Mouse (Mus musculus) spleen, postnatal 36 days (tissue): Measurements from ENCODE around the gene Rps11.
"Not testable (repeated sequence)": the region's sequence is repeated elsewhere in the genome, so short reads cannot be mapped to it uniquely, and the experiment has no call there.

ENCODE experiments used
- DNase-seq, 2 experiments: peaks; one replicate each; pipeline ENCODE4 v3.0.0; 2022; ENCODE audit warnings: low spot score in 2 of 2, mixed read lengths in 1 of 2

Rps11 gene

GRCm38 (mm10) chr7:45111940-45112339 is 12.3 kb downstream of the Rps11 start:
- no peak for DNase-seq

DNA sequence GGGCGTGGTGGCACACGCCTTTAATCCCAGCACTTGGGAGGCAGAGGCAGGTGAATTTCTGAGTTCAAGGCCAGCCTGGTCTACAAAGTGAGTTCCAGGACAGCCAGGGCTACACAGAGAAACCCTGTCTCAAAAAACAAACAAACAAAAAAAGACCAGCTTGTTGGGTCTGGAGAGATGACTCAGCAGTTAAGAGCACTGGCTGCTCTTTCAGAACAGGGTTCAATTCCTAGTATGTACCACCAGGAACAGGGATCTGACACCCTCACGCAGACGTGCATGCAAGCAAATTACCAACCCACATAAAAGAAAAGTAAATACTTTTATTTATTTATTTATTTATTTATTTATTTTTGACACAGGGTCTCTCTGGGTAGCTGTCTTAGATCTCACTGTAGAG is 14.2 kb downstream of the Rps11 start:
- DNase-seq: not testable (repeated sequence)

DNA sequence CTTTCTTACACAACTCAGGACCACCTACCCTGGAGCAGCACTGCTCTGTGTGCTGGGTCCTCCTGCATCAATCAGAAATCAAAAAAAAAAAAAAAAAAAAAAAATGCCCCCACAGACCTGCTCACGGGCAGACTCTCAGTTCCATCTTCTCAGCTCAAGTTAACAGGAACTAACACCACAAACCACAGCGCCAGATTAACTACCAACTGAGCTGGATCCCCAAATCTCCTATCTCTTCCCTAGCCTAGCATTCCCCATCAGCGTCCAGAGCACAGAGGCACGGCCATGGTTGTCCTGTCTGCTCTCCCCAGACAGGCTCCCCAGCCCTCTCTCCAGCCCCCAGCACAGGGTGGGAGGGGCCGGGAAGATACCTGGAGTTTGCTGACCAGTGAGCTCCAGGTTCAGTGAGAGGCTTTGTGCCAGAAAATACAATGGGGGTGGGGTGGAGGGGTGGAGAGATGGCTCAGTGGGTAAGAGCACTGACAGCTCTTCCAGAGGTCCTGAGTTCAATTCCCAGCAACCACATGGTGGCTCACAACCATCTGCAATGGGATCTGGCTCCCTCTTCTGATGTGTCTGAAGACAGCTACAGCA is 17.1 kb downstream of the Rps11 start:
- DNase-seq: no peak

DNA sequence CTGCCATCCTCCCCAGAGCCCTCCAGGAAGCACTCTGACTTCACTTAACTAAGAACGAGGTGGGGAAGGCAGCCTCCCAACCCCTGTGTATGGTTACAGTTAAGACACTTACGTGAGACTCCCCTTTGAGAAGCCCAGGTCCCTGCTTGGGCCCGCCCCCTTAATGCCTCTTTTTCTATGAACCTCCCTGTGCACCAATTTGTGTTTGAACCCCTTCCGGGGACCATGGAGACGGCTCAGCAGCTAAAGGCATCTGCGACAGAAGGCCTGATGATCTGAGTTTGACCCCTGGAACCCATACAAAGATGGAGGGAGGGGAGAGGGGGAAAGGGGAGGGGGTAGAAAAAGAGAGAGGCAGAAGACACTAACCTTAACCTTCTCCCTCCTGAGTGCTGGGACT is 17.8 kb downstream of the Rps11 start:
- no peak for DNase-seq

DNA sequence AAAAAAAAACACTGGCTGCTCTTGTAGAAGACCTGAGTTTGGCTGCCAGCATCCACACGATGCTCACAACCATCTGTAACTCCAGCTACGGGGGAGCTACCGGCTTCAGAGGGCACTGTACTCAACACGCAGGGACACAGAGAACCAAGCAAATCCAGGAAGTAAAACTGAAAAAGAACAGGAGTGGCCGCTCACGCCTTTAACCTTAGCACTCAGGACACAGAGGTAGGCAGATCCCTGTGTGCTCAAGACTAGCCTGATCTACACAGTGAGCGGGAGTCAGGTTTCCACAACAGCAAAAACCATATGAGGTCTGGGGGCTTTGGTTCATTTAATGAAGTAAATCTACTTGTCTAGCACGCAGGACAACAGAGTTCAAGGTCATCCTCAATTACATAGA is 18.7 kb downstream of the Rps11 start:
- no peak for DNase-seq

- DNase-seq: no peak
These were observed 19.3 kb downstream of the Rps11 start for GRCm38 (mm10) chr7:45104941-45105340.

GRCm38 (mm10) chr7:45103652-45104180 is 20.5 kb downstream of the Rps11 start, which contains the start of gene Fcgrt:
TSS of gene Fcgrt (minus strand) at chr7:45103851.
- peak; percentile 58 to 60 for DNase-seq

- no peak for DNase-seq
These were observed 21.2 kb downstream of the Rps11 start for GRCm38 (mm10) chr7:45102940-45103585.

GRCm38 (mm10) chr7:45102441-45102840 is 21.8 kb downstream of the Rps11 start:
- DNase-seq: no peak

DNA sequence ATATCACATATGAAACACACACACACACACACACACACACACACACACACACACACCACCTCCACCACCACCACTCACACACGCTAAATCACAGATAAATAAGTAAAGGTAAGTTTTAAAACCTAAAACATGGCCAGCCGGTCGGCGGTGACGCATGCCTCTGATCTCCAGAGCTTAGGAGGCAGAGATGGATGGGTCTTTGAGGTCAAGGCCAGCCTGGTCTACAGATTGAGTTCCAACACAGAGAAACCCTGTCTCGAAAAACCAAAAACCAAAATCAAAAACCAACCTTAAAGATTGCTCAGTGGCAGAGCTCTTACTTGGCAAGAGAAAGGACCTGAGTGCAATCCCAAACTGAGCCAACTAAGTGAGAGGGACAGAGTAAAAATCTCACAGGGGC is 24.2 kb downstream of the Rps11 start:
- no peak for DNase-seq

DNA sequence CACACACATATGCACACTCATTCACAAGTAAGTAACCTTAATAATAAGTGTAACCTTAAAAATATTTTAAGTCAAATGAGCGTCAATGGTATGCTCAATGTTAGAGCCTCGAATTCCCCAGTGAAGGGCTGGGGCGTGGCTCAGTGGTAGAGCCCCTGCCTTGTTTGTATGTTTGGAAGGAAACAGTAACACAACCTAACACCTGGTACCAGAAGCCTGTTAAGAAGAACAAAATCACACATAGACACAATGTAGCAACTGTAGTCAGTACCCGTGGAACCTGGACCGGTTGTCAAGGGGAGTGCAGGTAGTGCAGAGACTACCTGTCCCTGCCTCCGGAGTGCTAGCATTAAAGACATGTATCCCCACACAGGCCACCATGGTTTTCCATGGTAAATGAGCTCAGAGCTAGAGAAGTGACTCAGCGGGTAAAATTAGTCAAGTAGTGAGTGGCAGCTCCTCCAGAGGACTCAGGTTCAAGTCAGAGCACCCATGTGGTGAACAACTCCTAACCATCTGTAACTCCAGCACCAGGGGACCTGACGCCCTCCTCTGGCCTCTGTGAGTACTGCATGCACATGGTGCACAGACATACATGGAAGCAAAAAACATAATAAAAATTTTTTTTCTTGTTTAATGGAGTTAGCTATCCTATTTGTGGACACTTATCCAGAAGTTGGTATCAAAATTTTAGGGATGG is 25.5 kb downstream of the Rps11 start:
- DNase-seq: no peak

DNA sequence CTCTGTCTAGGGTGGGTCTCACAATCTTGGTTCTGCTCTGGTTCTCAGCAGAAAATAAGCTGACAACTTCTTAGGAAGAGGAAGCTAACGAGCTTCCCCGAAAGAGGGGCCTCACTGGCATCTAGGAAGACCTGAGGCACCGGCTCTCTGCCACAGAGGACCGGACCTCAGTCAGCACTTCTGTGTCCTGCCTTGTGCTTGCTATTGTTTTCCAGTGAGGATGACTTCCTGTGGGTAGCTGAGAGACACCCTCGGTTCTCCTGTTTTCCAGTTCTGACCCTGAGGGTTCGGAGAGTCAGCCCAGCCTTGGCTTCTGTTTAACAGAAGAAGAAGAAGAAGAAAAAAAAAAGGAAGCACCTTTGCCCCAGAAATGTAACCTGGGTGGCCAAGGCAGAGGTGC is 26.8 kb downstream of the Rps11 start:
- DNase-seq: no peak

DNA sequence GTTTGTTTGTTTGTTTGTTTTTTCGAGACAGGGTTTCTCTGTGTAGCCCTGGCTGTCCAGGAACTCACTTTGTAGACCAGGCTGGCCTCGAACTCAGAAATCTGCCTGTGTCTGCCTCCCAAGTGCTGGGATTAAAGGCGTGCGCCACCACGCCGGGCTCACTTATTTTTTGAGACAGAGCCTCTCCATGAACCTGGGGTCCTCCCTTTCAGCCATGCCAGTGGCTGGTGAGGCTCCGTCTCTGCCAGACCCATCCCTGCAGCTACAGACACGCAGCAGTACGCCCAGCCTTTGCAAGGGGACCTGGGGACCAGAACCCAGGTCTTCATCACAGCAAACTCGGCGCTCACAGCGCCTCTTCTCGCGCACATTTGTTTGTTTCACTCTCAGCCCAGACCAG is 28.3 kb downstream of the Rps11 start:
- not testable (repeated sequence) for DNase-seq

DNA sequence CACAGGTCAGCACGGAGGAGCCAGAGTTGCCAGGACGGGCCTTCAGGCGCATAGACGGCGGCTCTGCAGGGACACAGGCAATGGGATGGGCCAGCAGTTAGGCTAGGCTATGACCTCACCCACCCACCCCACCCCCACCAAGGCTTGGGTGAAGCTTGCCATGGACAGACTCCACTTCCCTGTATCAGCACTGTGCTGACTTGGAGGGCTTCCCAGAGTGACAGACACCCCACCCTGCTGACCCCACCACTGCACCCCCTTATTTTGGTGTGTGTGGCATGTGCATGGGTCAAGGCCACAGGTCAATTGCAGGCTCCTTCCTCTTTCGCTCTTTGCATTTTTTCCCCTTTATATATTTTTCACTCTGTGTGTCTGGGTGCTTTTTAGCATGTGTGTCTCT is 28.9 kb downstream of the Rps11 start:
- no peak for DNase-seq

- no peak for DNase-seq
These were observed 30.1 kb downstream of the Rps11 start for GRCm38 (mm10) chr7:45094121-45094520.

DNA sequence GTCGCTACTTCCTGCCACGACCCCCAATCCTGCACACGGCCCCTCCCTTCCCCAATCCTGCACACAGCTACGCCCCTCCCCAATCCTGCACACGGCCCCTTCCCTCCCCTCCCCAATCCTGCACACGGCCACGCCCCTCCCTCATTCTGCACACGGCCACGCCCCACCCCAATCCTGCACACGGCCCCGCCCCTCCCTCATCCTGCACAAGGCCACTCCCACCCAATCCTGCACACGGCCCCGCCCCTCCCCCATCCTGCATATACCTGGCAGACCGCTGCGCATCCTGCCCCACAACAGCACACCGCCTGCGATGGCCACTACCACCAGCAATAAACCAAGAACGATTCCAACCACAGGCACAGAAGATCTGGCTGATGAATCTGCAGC is 30.7 kb downstream of the Rps11 start:
- DNase-seq: no peak

- DNase-seq: no peak
These were observed 31.3 kb downstream of the Rps11 start for GRCm38 (mm10) chr7:45092828-45093515.

DNA sequence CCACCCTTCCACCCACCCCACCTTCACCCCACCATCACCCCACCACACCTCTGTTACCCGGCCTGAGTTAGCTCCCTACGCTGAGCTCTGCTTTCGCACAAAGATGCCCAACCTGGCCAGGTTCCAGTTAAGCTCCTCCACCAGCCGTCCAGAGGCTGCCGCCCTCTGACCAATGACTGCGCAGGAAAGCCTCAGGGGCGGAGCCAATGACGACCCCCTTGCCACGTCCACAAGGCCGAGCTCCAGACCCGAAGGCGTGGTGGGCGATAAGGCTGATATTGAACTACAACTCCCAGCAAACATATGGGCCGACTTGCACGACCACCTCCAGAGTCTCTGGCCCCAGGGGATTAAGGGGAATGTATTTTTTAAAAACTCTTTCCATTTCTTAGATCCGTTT is 32.2 kb downstream of the Rps11 start, which contains the start of gene Rcn3:
Rcn3 (minus strand) TSS at position 174 of the 400 bp plus-strand sequence.
- peak; percentile 49 to 54 for DNase-seq

DNA sequence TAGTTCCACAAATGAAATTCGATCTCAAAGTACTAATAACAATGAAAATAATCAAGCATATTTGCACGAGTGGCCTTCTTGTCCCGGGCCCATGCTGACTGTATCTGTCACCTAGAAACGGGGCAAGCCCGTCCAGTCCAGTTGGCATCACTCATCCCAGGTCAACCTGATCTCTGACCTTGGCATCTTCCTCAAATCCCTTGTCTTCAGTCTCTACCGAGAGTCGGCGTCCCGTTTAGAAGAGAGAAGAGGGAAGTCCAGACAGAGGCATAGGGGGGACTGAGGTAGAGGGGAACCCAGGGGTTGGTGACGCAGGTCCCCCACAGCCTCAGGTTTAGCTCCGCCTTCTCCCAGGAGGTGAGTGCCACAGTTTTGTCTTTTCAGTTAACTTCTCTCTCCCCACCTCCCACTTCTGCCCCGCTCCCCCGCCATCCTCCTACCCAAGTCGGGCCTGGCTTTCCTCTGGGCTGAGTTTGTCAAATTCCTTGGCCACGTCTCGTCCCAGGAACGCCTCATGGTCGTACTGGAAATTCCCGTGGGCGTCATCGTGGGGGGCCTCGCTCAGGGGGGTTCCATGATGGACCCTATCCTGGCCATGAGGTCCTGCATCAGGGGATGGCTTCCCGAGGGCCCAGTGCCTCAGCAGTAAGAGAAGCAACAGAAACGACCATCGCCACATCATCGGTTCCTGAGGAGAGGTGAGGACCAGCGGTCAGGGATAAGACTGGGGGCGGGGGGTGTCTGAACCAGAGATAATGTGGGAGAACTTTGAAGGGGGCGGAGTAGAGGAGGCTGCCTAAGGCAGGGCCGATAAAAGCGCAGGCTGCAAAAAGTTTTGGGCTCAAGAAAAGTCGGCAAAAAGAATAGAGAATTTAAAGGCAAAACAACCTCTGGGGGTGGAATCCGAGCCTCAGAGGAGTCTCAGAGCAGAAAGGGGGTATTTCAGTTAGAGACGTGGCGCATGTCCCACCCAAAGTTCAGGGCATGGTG is 32.9 kb downstream of the Rps11 start:
- DNase-seq: no peak

DNA sequence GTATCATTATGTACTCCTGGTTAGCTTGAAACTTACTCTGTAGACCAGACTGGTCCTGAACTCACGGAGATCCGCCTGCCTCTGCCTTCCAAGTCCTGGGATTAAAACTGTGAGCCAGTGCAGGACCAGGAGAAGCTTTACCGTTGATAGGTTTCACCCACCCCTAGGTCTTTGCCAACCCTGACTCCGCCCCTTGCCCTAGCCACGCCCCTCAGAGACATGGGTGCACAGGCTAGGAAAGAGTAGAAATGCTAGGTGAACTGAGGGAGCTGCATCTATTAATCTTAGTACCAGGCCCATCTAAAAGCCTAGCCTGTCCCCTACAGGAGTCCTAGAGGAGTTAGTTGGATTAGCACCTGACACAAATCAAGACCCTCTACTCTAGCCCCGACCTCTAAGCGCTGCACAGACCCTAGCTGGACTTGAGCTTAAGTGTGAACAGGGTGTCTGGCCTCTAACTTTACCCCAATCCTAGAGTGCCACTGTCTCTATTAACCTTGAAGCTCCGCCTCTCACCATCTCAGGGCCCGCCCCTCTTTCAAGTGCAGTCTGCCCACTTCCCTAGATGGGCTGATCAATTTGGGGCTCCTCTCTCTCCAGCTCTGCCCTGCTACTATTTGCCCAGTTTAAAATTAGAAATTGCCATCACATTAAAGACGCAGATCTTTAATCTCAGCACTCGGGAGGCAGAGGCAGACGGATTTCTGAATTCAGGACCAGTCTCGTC is 33.8 kb downstream of the Rps11 start:
- peak; percentile 31 to 53 for DNase-seq
